Mouse (Mus musculus) G1E (cell line): ENCODE data around the gene Snx29.
"Not testable (repeated sequence)": the region's sequence is repeated elsewhere in the genome, so short reads cannot be mapped to it uniquely, and the experiment has no call there.

Experiments used
- CTCF ChIP-seq: IDR thresholded peaks from 2 replicates; pipeline ENCODE4 v1.5.1; 2012; ENCODE audit warnings: low read depth, low read length, inconsistent platforms, mixed read lengths
- GATA1 ChIP-seq: IDR thresholded peaks from 2 replicates; pipeline ENCODE4 v1.6.1; 2012; ENCODE audit warnings: borderline replicate concordance, low read length, inconsistent platforms, mixed read lengths
- GATA2 ChIP-seq: IDR thresholded peaks from 2 replicates; pipeline ENCODE4 v1.6.1; 2012; ENCODE audit warnings: low read depth, low read length, inconsistent platforms, borderline replicate concordance
- POLR2AphosphoS5 ChIP-seq: IDR thresholded peaks from 2 replicates; pipeline ENCODE4 v1.6.1; 2012; ENCODE audit warnings: low read depth, low read length, inconsistent platforms; ENCODE audit not compliant: insufficient replicate concordance
- TAL1 ChIP-seq: conservative IDR thresholded peaks from 2 replicates; pipeline ENCODE4 v1.6.1; 2012; ENCODE audit warnings: low read depth, low read length, inconsistent platforms, mixed read lengths

- TF ChIP-seq CTCF, TAL1, POLR2AphosphoS5, GATA1, GATA2: not testable (repeated sequence)
Measured at GRCm38 (mm10) chr16:11288873-11289272, 33.8 kb upstream of the Snx29 start.
